Mouse (Mus musculus) bone marrow, adult 2 months (tissue): ENCODE measurements around the gene Sim2. TPM values are rescaled to one million over a fixed set of nuclear protein-coding genes. Genes with fewer than 3 reads are reported as not detected.

Experiments used
- H3K27ac ChIP-seq: fragments of 200-500 bp; 2 replicates; pipeline ENCODE4 v1.5.1; 2012; ENCODE audit warnings: low read depth, mild to moderate bottlenecking, control low read depth, inconsistent platforms, low read length; ENCODE audit not compliant: control insufficient read depth, poor library complexity, insufficient read depth
- H3K4me1 ChIP-seq: fragments of 200-500 bp; 2 replicates; pipeline ENCODE4 v1.6.1; 2011; ENCODE audit warnings: low read length; ENCODE audit not compliant: control insufficient read depth, insufficient read depth
- H3K4me3 ChIP-seq: fragments of 200-500 bp; replicated peaks from 2 replicates; pipeline ENCODE3; 2011; ENCODE audit warnings: mild to moderate bottlenecking, low read depth, low read length, control low read depth; ENCODE audit not compliant: control insufficient read depth
- CTCF ChIP-seq: fragments of 200-500 bp; IDR thresholded peaks from 2 replicates; pipeline ENCODE4 v1.5.1; 2011; ENCODE audit warnings: low read length, control low read depth; ENCODE audit not compliant: control insufficient read depth, insufficient read depth
- POLR2A ChIP-seq: fragments of 200-500 bp; IDR thresholded peaks from 2 replicates; pipeline ENCODE4 v1.6.1; 2011; ENCODE audit warnings: low read depth, mild to moderate bottlenecking, control low read depth, low read length, borderline replicate concordance; ENCODE audit not compliant: control insufficient read depth
- WGBS: fragments of 180-500 bp; shearing (Covaris S2); methylation state at CpG from one replicate; pipeline ENCODE4 v1.1.7; 2018; 5-methylcytosine and 5-hydroxymethylcytosine counted together
- polyA plus RNA-seq: library from polyadenylated mRNA; stranded (reverse); fragments of >200 nt; gene quantifications from 2 replicates; pipeline ENCODE4 v1.2.4, GENCODE M21; 2011; ENCODE audit warnings: low replicate concordance; ENCODE audit not compliant: missing spikeins, insufficient read depth, insufficient read length

Gene Sim2
- polyA plus RNA-seq, 1 experiment, result not detected

- WGBS, result 27% methylated on average over 7 of the region's 7 CpGs
- Histone ChIP-seq H3K27ac (no peak overlapping the region), H3K4me1 (no peaks in the 10 kb centered on the region; the same call in 1 of the 2 replicates), H3K4me3 (no peak overlapping the region)
- TF ChIP-seq POLR2A (no peak), CTCF (no peak)
Measured at GRCm38 (mm10) chr16:94113160-94113559, 28.4 kb downstream of the Sim2 start.

DNA sequence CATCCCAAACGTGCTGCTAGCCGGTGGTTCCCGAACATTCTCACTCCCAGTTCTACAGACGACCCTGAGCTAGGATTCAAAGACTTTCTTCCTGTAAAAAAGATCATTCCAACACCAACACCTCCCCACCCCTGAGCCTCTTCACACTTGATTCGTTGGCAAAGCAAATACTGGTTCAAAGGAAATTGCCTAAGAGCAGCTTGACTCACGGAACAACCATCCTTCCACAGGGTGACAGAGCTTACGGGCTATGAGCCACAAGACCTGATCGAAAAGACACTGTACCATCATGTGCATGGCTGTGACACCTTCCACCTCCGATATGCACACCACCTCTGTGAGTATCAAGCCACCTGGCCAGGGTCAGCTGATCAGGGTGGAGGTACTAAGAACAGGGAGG, 30.0 kb downstream of the Sim2 start:
- WGBS, result 51% methylated on average over 9 of the region's 9 CpGs
- Histone ChIP-seq H3K4me3 (no peak overlapping the region), H3K4me1 (no peaks in the 10 kb centered on the region; the same call in 1 of the 2 replicates), H3K27ac (no peak overlapping the region)
- TF ChIP-seq CTCF, result no peak
- no peak for TF ChIP-seq POLR2A

- Histone ChIP-seq H3K4me3 (no peak overlapping the region), H3K27ac (no peak overlapping the region), H3K4me1 (no peaks in the 10 kb centered on the region; the same call in 1 of the 2 replicates)
- 61% methylated on average over 6 of the region's 6 CpGs for WGBS
- TF ChIP-seq CTCF, result no peak
- no peak for TF ChIP-seq POLR2A
Measured at GRCm38 (mm10) chr16:94117333-94117732, 32.6 kb downstream of the Sim2 start.

DNA sequence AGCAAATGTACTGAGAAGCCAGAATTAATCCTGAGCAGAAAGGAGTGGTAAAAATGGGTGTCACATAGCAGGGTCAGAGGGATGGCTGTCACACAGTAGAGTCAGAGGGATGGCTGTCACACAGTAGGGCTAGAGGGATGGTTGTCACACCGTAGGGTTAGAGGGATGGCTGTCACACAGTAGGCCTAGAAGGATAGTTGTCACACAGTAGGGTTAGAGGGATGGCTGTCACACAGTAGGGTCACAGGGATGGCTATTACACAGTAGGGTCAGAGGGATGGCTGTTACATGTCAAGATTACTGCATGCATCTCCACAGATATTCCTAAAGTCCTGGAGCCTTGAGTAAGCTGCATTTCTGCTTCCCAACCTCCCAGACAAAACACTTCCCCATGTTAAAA, 33.7 kb downstream of the Sim2 start:
- H3K4me3 ChIP-seq, result no peak overlapping the region
- H3K27ac ChIP-seq, result no peak overlapping the region
- 86% methylated on average over 1 of the region's 1 CpGs for WGBS
- no peaks in the 10 kb centered on the region; the same call in 1 of the 2 replicates for H3K4me1 ChIP-seq
- TF ChIP-seq CTCF (no peak), POLR2A (no peak)

DNA sequence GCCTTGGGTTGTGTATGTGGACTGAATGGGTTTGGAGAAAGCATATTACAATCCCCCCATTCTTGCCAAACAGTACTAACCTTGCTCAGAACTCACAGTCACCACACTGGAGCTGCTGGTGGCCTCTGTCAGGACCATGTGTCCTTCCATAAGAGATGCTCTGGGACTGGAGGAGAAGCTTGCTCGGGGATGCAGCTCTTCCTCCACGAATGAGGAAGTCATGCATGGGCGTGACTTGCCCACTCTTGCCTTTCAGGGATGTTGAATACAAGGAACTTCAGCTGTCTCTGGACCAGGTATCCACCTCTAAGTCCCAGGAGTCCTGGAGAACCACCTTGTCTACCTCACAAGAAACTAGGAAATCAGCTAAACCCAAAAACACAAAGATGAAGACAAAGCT, 37.6 kb downstream of the Sim2 start:
- Histone ChIP-seq H3K4me3 (no peak overlapping the region), H3K27ac (no peak overlapping the region), H3K4me1 (no peaks in the 10 kb centered on the region)
- WGBS, result 3% methylated on average over 3 of the region's 3 CpGs
- TF ChIP-seq CTCF, result no peak
- TF ChIP-seq POLR2A, result no peak

DNA sequence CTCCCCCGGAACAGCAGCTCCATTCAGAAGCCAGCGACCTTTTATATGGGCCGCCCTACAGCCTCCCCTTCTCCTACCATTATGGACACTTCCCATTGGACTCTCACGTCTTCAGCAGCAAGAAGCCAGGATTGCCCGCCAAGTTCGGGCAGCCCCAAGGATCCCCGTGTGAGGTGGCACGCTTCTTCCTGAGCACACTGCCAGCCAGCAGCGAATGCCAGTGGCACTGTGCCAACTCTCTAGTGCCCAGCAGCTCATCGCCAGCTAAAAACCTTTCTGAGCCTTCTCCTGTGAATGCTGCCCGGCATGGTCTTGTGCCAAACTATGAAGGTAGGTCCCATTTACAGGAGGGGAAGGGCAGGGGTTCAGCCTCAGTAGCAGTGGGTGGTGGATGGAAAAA, 38.5 kb downstream of the Sim2 start:
- Histone ChIP-seq H3K4me3 (no peak overlapping the region), H3K27ac (no peak overlapping the region), H3K4me1 (no peaks in the 10 kb centered on the region)
- TF ChIP-seq CTCF, result no peak
- TF ChIP-seq POLR2A, result no peak
- WGBS, result 55% methylated on average over 11 of the region's 11 CpGs

DNA sequence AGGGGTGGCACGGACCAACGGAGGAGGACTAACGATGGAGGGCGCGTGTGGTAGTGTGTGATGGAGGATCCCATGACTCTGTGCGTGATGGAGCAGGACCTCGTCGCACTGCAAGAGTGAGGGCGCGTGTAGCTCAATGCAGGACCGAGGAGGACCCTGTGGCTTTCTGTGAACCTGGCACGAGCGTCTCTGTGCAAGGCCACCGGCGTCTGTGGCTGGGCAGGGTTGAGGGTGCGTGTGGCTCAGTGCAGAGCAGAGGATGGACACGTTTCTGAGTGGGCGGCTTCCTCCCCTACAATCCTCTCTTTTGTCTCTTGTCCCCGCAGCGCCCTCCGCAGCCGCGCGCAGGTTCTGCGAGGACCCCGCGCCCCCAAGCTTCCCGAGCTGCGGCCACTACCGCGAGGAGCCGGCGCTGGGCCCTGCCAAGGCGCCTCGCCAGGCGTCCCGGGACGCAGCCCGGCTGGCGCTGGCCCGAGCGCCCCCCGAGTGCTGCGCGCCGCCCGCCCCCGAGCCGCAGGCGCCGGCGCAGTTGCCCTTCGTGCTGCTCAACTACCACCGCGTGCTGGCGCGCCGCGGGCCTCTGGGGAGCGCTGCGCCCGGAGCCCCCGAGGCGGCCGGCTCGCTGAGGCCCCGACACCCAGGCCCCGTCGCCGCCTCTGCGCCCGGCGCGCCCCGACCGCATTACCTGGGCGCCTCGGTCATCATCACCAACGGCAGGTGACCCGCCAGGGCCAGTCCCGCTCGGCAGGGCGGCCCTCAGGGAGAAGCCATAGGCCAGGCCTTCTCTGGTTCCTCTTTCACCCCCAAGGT, 40.6 kb downstream of the Sim2 start:
- WGBS, result 4% methylated on average over 72 of the region's 83 CpGs
- TF ChIP-seq CTCF, result no peak
- no peak for TF ChIP-seq POLR2A
- no peak overlapping the region for H3K4me3 ChIP-seq
- no peak overlapping the region; the same call in 1 of the 2 replicates for H3K27ac ChIP-seq
- H3K4me1 ChIP-seq, result no peaks in the 10 kb centered on the region

GRCm38 (mm10) chr16:94126200-94126599, 41.5 kb downstream of the Sim2 start:
- WGBS, result 47% methylated on average over 9 of the region's 9 CpGs
- no peak overlapping the region for H3K4me3 ChIP-seq
- TF ChIP-seq CTCF (no peak), POLR2A (no peak)

More at GRCm38 (mm10) chr16:94126200-94126599, 41.5 kb downstream of the Sim2 start:
- no peak overlapping the region for H3K27ac ChIP-seq
- H3K4me1 ChIP-seq, result no peaks in the 10 kb centered on the region
